In the genomic region with DNA sequence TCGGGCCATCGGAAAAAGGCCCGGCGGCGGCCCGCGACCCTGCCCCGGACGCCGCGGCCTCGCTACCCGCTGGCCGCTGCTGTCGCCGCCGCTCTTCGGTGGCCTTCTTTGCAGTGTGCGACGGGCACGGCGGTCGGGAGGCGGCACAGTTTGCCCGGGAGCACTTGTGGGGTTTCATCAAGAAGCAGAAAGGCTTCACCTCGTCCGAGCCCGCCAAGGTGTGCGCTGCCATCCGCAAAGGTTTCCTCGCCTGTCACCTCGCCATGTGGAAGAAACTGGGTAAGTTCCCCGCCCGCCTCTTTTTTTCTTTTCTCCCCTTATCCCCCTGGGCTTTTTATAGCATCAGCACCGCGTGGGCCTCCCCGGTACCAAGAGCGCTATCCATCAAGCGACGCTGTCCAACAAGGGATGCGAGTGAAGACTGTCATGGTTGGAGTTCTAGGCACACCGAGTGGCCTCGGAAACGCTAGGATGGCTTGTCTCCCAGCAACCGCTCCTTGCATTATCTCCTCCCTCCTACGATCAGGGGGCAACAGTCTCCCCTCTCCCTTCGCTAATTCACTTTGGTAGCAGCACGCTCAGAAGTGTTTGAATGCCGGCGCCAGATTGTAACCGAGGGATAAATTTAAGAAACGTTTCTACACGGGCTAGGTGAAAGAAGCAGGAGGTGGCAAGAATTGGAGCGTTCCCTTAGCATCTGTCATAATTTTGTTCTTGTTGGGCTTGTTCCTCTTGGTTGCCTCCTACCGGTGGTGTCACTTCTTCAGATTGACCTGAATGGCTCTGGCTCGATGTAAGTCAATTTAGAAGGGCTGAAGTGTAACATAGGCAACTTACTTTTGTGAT, we compare ENCODE assay signal across 8 mouse cellular contexts. TPM values are rescaled to one million over a fixed set of nuclear protein-coding genes. Genes with fewer than 3 reads are reported as not detected.
DNase-seq lines count a peak whose midpoint lies in the region; ATAC-seq and TF ChIP-seq lines count a peak whose summit lies in the region.

No protein-coding gene starts in this region.

- H3K4me3 ChIP-seq in ES-E14 (ENCODE audit: insufficient read depth in 1 of 2, low read depth in 1 of 2, low read length in 2 of 2, poor library complexity in 1 of 2, severe bottlenecking in 1 of 2) = peak overlapping the region; percentile 76 to 90
- H3K4me3 ChIP-seq in forebrain, embryonic 10.5 days = peak overlapping the region; percentile 93
- H3K4me3 ChIP-seq in heart, postnatal 0 days (ENCODE audit: low read depth, low read length) = peak overlapping the region; percentile 93
- H3K4me3 ChIP-seq in lung, adult 2 months (replicated peaks; ENCODE audit: extremely low read depth, low read depth, low read length) = peak overlapping the region; percentile 84

- no peak for DNase-seq in ES-E14 (ENCODE audit: low read depth, low spot score)
- peak; percentile 58 for DNase-seq in c-Kit-positive CD71-negative TER-119-negative erythroid progenitor cells, embryonic 14.5 days (ENCODE audit: low read depth)
- peak; percentile 54 for DNase-seq in forebrain, embryonic 10.5 days (ENCODE audit: extremely low spot score, low spot score)
- DNase-seq in heart, postnatal 0 days (ENCODE audit: low spot score) = peak; percentile 69
- DNase-seq in kidney, postnatal 25 days = peak; percentile 45 to 54
- peak; percentile 54 for DNase-seq in lung, adult 2 months
- DNase-seq in thymus, postnatal 0 days (ENCODE audit: low spot score) = peak; percentile 69

- TF ChIP-seq CTCF in heart, postnatal 0 days (IDR thresholded peaks at IDR 0.05; ENCODE audit: low read depth) = peak; percentile 44
- peak; percentile 19; the same call in 1 of the 2 replicates for TF ChIP-seq CTCF in lung, adult 2 months (IDR thresholded peaks at IDR 0.05; ENCODE audit: insufficient read depth, low read length)

- 0 out of 2 replicates have a peak, but pooled peaks cover 3% of the 10 kb centered on the region for H3K27me3 ChIP-seq in forebrain, embryonic 10.5 days (ENCODE audit: poor library complexity, severe bottlenecking)
- H3K27me3 ChIP-seq in heart, postnatal 0 days (ENCODE audit: control insufficient read depth, insufficient read depth, low read length) = no peaks in the 10 kb centered on the region

- H3K36me3 ChIP-seq in ES-E14 (ENCODE audit: control insufficient read depth, insufficient read depth, low read length, poor library complexity, severe bottlenecking) = no peaks in the 10 kb centered on the region
- peaks cover 31% of the 10 kb centered on the region for H3K36me3 ChIP-seq in forebrain, embryonic 10.5 days (replicated peaks)
- H3K36me3 ChIP-seq in heart, postnatal 0 days (replicated peaks; ENCODE audit: control insufficient read depth, insufficient read depth, low read length) = peaks cover 3% of the 10 kb centered on the region; the same call in 1 of the 2 replicates

- peak; percentile 18 for ATAC-seq in heart, postnatal 0 days (ENCODE audit: insufficient read depth, low read depth)
- ATAC-seq in neutrophil, adult 5-6 weeks (ENCODE audit: extremely low read depth, insufficient number of reproducible peaks, low FRiP score, poor library complexity, severe bottlenecking) = peak; percentile 49; the same call in 1 of the 2 replicates

- WGBS in forebrain, embryonic 10.5 days = under 1% methylated on average over 56 of the region's 56 CpGs
- under 1% methylated on average over 55 of the region's 56 CpGs for WGBS in heart, postnatal 0 days
- under 1% methylated on average over 56 of the region's 56 CpGs for WGBS in lung, adult 2 months

- peaks cover 0 to 3% of the 10 kb centered on the region in 2 experiments; a peak in 1 of 4 replicates for H3K4me1 ChIP-seq in ES-E14 (ENCODE audit: control insufficient read depth in 2 of 2, insufficient read depth in 2 of 2, low read length in 2 of 2, poor library complexity in 1 of 2)
- H3K4me1 ChIP-seq in forebrain, embryonic 10.5 days = peaks cover 27% of the 10 kb centered on the region
- peaks cover 13% of the 10 kb centered on the region; the same call in 1 of the 2 replicates for H3K4me1 ChIP-seq in heart, postnatal 0 days (ENCODE audit: control insufficient read depth, insufficient read depth)
- H3K4me1 ChIP-seq in lung, adult 2 months (ENCODE audit: control insufficient read depth, insufficient read depth, low read length) = peaks cover 3% of the 10 kb centered on the region

- in situ Hi-C loops in ES-E14 (cut with MboI; ENCODE audit: low sequenced_read_pairs in 2 of 2, unreplicated experiment in 2 of 2) = no loop called here

- no peak overlapping the region for H3K27ac ChIP-seq in ES-E14 (ENCODE audit: insufficient read depth, low read depth, low read length, poor library complexity, severe bottlenecking)
- H3K27ac ChIP-seq in forebrain, embryonic 10.5 days = peak overlapping the region; percentile 96
- peak overlapping the region; percentile 95 for H3K27ac ChIP-seq in heart, postnatal 0 days (ENCODE audit: low read depth)

- TF ChIP-seq EP300 in heart, postnatal 0 days (IDR thresholded peaks at IDR 0.05; ENCODE audit: low read depth) = no peak

- TF ChIP-seq POLR2A in lung, adult 2 months (IDR thresholded peaks at IDR 0.05; ENCODE audit: borderline replicate concordance, extremely low read depth, low read depth, low read length) = no peak

- H3K9ac ChIP-seq in ES-E14 (ENCODE audit: insufficient read depth, low read depth, low read length, poor library complexity, severe bottlenecking) = peak overlapping the region; percentile 84
- H3K9ac ChIP-seq in heart, postnatal 0 days (replicated peaks; ENCODE audit: low read depth, low read length) = peak overlapping the region; percentile 92

- H3K4me2 ChIP-seq in heart, postnatal 0 days (ENCODE audit: low read depth, low read length) = peak overlapping the region; percentile 76

- H3K9me3 ChIP-seq in ES-E14 (ENCODE audit: control insufficient read depth, insufficient read depth, low read depth, low read length) = no peaks in the 10 kb centered on the region
- peaks cover 4% of the 10 kb centered on the region; the same call in 1 of the 2 replicates for H3K9me3 ChIP-seq in forebrain, embryonic 10.5 days
- H3K9me3 ChIP-seq in heart, postnatal 0 days (replicated peaks; ENCODE audit: control insufficient read depth, low read length) = no peaks in the 10 kb centered on the region

TF ChIP-seq in ES-E14, 5 proteins besides CTCF, POLR2A, EP300 and RAD21:
- TF ChIP-seq CHD2 (IDR thresholded peaks at IDR 0.05; ENCODE audit: low read depth, low read length) = no peak
- no peak for TF ChIP-seq HCFC1 (IDR thresholded peaks at IDR 0.05; ENCODE audit: borderline replicate concordance, insufficient read depth, low read length)
- TF ChIP-seq ZC3H11A (IDR thresholded peaks at IDR 0.05; ENCODE audit: borderline replicate concordance, low read depth, low read length) = no peak
- TF ChIP-seq MAFK (IDR thresholded peaks at IDR 0.05; ENCODE audit: insufficient read depth, low read depth, low read length) = no peak
- TF ChIP-seq ZNF384 (IDR thresholded peaks at IDR 0.05; ENCODE audit: low read depth, low read length) = no peak

RNA-seq across cellular contexts. Expression of a gene that starts 0.8 kb away (rescaled TPM):
- total RNA-seq in ES-E14 (2012; rRNA removed) = 15.4 and 18.2 TPM in 2 replicates
- 20.6 and 20.9 TPM in 2 replicates for polyA plus RNA-seq in forebrain, embryonic 10.5 days (2016; fragmentation: Nextera tagmentation; extraction: Ambion mirVana)
- total RNA-seq in heart, postnatal 0 days (2014; rRNA removed; ENCODE audit: low replicate concordance) = 17.3 and 18.4 TPM in 2 replicates
- 8.2 and 8.8 TPM in 2 replicates for polyA plus RNA-seq in heart, postnatal 0 days (2015; fragmentation: Nextera tagmentation; extraction: Ambion mirVana)
- polyA plus RNA-seq in lung, adult 2 months (2012; rRNA removed) = 7.3 and 7.4 TPM in 2 replicates
- 28.7 and 36.2 TPM in 2 replicates for total RNA-seq in neutrophil, adult 5-6 weeks (2017)
- 15.9 and 17.8 TPM in 2 replicates for polyA plus RNA-seq in thymus, postnatal 0 days (2015; fragmentation: Nextera tagmentation; extraction: Ambion mirVana)

RNA-seq across cellular contexts. Expression of a gene that starts 41.1 kb away (rescaled TPM):
- total RNA-seq in ES-E14 (2012; rRNA removed) = 23.6 and 26.9 TPM in 2 replicates
- 18.7 and 19.6 TPM in 2 replicates for polyA plus RNA-seq in forebrain, embryonic 10.5 days (2016; fragmentation: Nextera tagmentation; extraction: Ambion mirVana)
- total RNA-seq in heart, postnatal 0 days (2014; rRNA removed; ENCODE audit: low replicate concordance) = 31.0 and 37.4 TPM in 2 replicates
- 18.5 and 20.1 TPM in 2 replicates for polyA plus RNA-seq in heart, postnatal 0 days (2015; fragmentation: Nextera tagmentation; extraction: Ambion mirVana)
- polyA plus RNA-seq in lung, adult 2 months (2012; rRNA removed) = 54.9 and 55.7 TPM in 2 replicates
- 37.1 and 38.4 TPM in 2 replicates for total RNA-seq in neutrophil, adult 5-6 weeks (2017)
- 22.6 and 23.8 TPM in 2 replicates for polyA plus RNA-seq in thymus, postnatal 0 days (2015; fragmentation: Nextera tagmentation; extraction: Ambion mirVana)
